Mouse (Mus musculus): ENCODE measurements around the gene Gnas. TPM values are rescaled to one million over a fixed set of nuclear protein-coding genes. Genes with fewer than 3 reads are reported as not detected.
A peak's percentile ranks its signal among the peaks of the same experiment; 100 is the strongest.

The Gnas gene
- polyA plus RNA-seq, 1 experiment from 2014 or later, result 1,252 TPM

DNA sequence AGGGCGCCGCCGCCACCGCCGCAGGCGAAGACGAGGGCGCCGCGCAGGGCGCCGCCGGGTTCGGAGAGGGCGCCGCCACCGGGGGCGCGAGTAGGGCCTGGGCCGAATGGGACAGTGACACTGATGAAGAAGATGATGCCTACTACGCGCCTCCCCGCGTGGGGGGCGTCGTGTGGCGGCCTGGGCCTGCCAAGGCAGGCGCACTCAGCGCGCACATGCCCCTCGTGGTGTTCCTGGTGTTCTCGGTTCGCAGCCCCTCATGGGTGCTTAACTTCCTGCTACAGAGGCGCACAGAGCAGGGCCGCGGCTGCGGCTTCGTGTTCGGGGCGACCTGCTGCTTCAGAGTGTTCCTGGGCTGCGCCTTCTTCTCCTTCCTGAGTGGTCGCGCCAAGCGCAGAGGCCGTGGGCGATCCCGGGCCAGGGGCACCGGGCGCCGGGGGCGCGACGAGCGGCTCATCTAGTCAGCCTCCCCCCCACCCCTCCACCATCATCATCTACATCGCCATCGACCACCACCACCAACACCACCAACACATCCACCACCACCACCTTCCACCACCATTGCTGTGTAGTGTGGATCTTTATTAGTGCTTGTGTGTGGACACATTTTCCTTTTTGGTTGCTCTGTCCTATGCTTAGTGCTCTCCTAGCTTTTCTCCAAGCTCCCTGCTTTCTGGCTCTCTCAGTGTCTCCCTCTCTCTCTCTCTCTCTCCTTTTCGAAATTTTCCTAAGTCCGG lies 45.0 kb downstream of the Gnas start:
- Histone ChIP-seq H3K9me3 (no peaks in the 10 kb centered on the region), H3K4me3 (peak overlapping the region; percentile 98), H3K4me1 (peaks cover 43% of the 10 kb centered on the region), H3K9ac (peak overlapping the region; percentile 100), H3K27ac (replicated peaks) (peak overlapping the region; percentile 100), H3K4me2 (peak overlapping the region; percentile 72), H3K27me3 (replicated peaks) (no peaks in the 10 kb centered on the region), H3K36me3 (peaks cover under 1% of the 10 kb centered on the region; the same call in 1 of the 2 replicates)
- 39% methylated on average over 58 of the region's 58 CpGs for WGBS
- ATAC-seq (ENCODE audit: extremely low read depth, insufficient number of reproducible peaks, low FRiP score, low TSS enrichment), result no peak

DNA sequence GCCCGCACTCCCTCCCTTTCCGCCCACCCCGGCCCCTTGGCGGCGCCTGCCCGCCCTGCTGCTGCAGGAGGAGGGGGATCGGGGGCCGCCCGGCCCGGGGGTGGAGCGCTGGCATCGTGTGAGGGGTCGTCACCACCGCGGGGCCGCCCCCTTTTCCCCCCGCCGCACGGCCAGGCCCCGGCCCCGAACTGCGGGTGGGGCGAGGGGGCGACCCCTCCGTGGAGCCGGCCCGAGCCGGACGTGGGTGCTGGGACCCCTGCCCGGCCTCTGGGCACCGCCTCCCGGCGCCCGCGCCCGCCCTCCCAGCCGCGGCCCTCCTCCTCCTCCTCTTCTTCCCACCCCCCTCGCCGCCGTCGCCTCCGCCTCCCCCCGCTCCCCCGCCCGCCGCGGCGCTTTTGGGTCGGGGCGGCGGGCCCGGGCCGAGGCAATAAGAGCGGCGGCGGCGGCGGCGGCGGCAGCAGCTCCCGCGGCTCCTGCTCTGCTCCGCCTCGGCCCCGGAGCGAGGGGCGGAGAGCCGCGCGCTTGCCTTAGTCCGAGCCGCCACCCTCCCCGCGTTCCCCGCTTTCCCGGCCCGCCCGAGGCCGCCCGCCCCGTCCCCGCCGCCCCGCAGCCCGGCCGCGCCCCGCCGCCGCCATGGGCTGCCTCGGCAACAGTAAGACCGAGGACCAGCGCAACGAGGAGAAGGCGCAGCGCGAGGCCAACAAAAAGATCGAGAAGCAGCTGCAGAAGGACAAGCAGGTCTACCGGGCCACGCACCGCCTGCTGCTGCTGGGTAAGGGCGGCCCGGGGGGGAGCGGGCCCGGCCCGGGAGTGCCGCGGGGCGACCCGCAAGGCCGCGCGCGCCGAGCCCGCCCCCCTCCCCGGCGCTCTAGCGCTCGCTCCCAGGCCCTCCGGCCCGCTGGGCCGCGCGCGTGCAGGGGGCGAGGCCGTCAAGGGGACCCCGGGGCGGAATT lies 45.8 kb downstream of the Gnas start:
- Histone ChIP-seq H3K36me3 (peaks cover 9% of the 10 kb centered on the region), H3K4me1 (peaks cover 52% of the 10 kb centered on the region), H3K9me3 (no peaks in the 10 kb centered on the region), H3K4me2 (peak overlapping the region; percentile 72), H3K4me3 (peak overlapping the region; percentile 98), H3K9ac (peak overlapping the region; percentile 100), H3K27me3 (replicated peaks) (no peaks in the 10 kb centered on the region), H3K27ac (replicated peaks) (peak overlapping the region; percentile 100)
- peak; percentile 69 for ATAC-seq (ENCODE audit: extremely low read depth, insufficient number of reproducible peaks, low FRiP score, low TSS enrichment)
- under 1% methylated on average over 97 of the region's 131 CpGs for WGBS

DNA sequence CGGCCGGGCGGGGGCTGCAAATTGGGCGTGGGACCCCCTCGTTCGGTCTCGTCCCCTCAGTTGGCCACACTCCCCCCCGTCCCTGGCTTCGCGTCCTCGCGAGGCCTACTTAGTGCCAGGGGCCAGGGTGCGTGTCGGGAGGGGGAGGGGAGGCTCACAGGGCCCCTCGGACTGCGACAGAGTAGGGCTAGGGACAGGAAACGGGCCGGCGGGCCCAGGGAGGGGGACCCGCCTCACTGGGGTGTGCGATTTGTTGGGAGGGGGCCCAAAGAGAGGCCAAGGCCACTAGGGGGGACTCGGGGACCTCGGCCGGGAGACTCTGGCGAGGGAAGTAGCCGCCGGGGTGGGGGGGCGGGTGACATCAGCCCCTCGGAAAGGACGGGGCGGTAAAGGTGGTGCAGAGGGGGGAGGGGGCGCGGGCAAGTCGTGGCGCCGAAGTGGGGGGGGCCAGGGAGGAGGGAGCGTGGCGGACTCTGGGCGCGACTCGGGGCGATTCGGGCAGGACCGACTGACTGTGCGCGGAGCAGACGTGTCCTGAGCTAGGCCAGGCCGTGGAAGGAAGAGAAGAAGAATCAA lies 46.6 kb downstream of the Gnas start:
- H3K4me3 ChIP-seq, result peak overlapping the region; percentile 98
- WGBS, result under 1% methylated on average over 48 of the region's 48 CpGs
- H3K27me3 ChIP-seq (replicated peaks), result no peaks in the 10 kb centered on the region
- H3K9me3 ChIP-seq, result no peaks in the 10 kb centered on the region
- peaks cover 12% of the 10 kb centered on the region for H3K36me3 ChIP-seq
- H3K4me1 ChIP-seq, result peaks cover 59% of the 10 kb centered on the region
- peak overlapping the region; percentile 100 for H3K9ac ChIP-seq
- H3K4me2 ChIP-seq, result peak overlapping the region; percentile 72
- peak overlapping the region; percentile 100 for H3K27ac ChIP-seq (replicated peaks)
- ATAC-seq (ENCODE audit: extremely low read depth, insufficient number of reproducible peaks, low FRiP score, low TSS enrichment), result peak; percentile 37

DNA sequence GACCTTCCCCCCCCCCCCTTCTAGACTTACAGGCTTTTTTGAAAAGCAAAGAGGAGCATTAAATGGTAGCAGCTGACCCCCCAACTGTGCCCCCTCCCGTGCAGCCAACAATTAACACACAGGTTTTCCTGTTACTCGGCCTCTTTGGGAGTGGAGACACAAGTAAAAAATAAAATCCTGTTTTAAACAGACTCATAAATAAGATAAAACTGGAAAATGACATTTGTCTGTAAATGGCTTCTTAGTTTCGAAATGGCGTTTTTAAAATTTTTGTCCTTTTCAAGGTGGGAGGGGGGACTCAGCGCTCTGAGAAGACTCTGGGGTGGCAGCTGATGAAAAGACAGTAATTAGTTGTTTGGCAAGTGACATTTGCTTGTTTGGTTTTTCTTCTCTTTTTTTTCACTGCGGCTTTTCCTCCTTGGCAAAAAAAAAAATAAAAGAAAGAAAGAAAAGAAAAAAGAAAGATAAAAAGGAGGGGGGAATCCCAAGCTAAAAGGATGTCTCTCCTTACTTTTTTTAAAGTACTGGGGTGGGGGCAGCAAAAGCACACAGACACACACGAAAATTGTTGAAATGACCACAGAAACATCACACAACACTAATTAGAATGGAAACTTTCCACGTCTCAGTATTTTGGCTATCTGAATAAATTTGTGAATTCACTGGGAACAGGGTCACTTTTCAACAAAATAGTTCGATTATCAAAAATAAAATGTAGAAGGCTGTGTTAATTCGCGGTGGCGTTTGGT lies 47.3 kb downstream of the Gnas start:
- Histone ChIP-seq H3K27me3 (replicated peaks) (no peaks in the 10 kb centered on the region), H3K4me2 (peak overlapping the region; percentile 72), H3K9ac (peak overlapping the region; percentile 100), H3K9me3 (no peaks in the 10 kb centered on the region), H3K27ac (replicated peaks) (peak overlapping the region; percentile 100), H3K4me3 (peak overlapping the region; percentile 98), H3K4me1 (peaks cover 64% of the 10 kb centered on the region), H3K36me3 (peaks cover 15% of the 10 kb centered on the region)
- ATAC-seq (ENCODE audit: extremely low read depth, insufficient number of reproducible peaks, low FRiP score, low TSS enrichment), result no peak
- 21% methylated on average over 12 of the region's 12 CpGs for WGBS

DNA sequence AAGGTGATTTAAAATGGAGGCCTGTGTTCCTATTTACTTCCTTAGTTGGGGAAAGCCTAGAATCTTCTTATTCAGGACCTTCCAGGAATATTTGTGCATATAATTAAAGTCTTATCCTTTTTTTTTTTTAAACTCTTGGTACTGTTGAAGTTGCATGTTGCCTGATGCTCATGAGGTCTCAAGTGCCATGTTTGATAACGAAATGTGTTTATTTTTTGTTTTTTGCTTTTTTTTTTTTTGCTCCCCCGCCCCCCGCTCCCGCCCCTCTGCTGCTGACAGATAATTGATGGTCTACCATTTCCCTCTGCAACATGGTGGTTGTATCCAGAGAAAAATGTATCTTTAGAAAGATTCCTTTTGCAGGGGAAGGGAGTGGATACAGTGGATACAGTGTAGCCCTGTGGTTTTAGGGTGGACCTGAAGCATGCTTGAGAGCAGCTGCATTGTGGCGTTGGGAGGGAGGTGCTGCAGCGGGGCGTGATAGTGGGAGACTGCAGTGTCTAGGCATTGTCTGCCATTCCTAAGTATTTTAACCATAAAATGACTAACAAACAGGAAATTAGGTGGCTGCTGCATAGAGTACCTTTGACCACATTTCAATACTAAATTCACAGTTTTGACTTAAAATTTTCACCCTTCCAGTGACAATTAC lies 49.2 kb downstream of the Gnas start:
- Histone ChIP-seq H3K4me3 (peak overlapping the region; percentile 98), H3K4me1 (peaks cover 78% of the 10 kb centered on the region)

DNA sequence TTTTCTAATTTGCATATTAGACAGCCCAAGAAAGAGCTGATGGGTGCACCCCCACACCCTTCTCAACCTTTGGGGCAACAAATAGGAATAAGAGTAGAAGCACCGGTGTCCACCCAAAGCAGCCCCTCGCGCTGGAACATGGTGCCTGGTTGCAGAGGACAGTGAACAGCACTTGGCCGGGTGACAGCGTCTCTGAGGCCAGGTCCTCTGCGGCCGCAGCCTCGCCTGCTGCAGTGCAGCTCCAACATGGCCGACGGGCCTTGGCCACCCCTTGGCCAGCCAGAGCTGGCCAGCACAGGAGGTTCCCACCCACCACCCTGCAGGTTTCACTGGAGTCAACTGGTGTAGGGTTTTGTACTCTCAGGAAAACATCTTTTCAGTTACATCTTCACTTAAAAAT lies 50.3 kb downstream of the Gnas start:
- Histone ChIP-seq H3K9me3 (no peaks in the 10 kb centered on the region), H3K36me3 (peaks cover 20% of the 10 kb centered on the region), H3K9ac (peak overlapping the region; percentile 100), H3K27me3 (replicated peaks) (no peaks in the 10 kb centered on the region), H3K27ac (replicated peaks) (peak overlapping the region; percentile 36), H3K4me3 (peak overlapping the region; percentile 98; the same call in 1 of the 2 replicates), H3K4me1 (peaks cover 80% of the 10 kb centered on the region), H3K4me2 (peak overlapping the region; percentile 72)
- no peak for ATAC-seq (ENCODE audit: extremely low read depth, insufficient number of reproducible peaks, low FRiP score, low TSS enrichment)
- 64% methylated on average over 10 of the region's 10 CpGs for WGBS

More for the DNA sequence above, 49.2 kb downstream of the Gnas start:
- peak overlapping the region; percentile 72 for H3K4me2 ChIP-seq
- ATAC-seq (ENCODE audit: extremely low read depth, insufficient number of reproducible peaks, low FRiP score, low TSS enrichment), result no peak
- peak overlapping the region; percentile 100 for H3K9ac ChIP-seq
- peaks cover 20% of the 10 kb centered on the region for H3K36me3 ChIP-seq
- no peaks in the 10 kb centered on the region for H3K27me3 ChIP-seq (replicated peaks)
- 0 out of 2 replicates have a peak overlapping the region, but pooled peaks have one; percentile 28 for H3K27ac ChIP-seq (replicated peaks)
- WGBS, result 34% methylated on average over 7 of the region's 7 CpGs
- no peaks in the 10 kb centered on the region for H3K9me3 ChIP-seq

DNA sequence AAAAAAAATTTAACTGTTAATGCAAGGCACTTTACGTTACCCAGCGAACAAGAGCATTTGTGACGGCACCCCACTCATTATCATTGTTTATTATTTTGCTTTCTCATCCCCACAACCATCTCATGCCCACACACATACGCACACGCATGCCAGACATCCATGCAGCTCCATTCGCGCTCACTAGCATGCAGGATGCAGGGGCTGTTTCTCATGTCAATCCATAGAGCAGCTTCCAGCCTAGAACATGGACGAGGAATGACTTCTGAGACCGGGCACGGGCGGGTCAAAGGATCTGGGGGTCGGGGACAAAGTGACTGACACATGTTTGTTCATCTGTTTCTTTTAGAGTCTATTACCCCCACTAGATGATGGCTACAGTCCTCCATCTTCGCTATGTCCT lies 53.2 kb downstream of the Gnas start:
- Histone ChIP-seq H3K9ac (peak overlapping the region; percentile 52), H3K4me1 (peaks cover 100% of the 10 kb centered on the region), H3K4me3 (no peak overlapping the region), H3K4me2 (no peak overlapping the region), H3K36me3 (peaks cover 43% of the 10 kb centered on the region), H3K27ac (replicated peaks) (no peak overlapping the region), H3K9me3 (no peaks in the 10 kb centered on the region), H3K27me3 (replicated peaks) (no peaks in the 10 kb centered on the region)
- WGBS, result 84% methylated on average over 13 of the region's 13 CpGs
- no peak for ATAC-seq (ENCODE audit: extremely low read depth, insufficient number of reproducible peaks, low FRiP score, low TSS enrichment)

DNA sequence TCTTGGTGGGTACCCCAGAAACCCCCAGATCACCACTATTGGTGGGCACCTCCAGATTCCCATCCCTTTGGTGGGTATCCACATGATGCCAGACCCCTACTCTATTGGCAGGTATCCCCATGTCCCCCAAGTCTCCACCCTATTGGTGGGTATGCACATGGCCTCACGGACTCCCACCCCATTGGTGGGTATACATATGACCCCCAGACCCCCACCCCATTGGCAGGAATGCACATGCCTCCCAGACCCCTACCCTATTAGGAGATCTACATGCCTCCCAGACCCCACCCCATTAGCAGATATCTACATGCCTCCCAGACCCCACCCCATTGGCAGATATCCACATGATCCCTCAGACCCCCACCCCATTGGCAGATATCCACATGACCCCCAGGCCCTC lies 55.6 kb downstream of the Gnas start:
- no peak overlapping the region for H3K4me3 ChIP-seq
- 0 out of 2 replicates have a peak, but pooled peaks have one; percentile 7 for ATAC-seq (ENCODE audit: extremely low read depth, insufficient number of reproducible peaks, low FRiP score, low TSS enrichment)
- WGBS, result 100% methylated on average over 1 of the region's 1 CpGs
- H3K9ac ChIP-seq, result no peak overlapping the region
- H3K36me3 ChIP-seq, result peaks cover 58% of the 10 kb centered on the region
- H3K27ac ChIP-seq (replicated peaks), result no peak overlapping the region
- no peaks in the 10 kb centered on the region for H3K9me3 ChIP-seq
- no peak overlapping the region for H3K4me2 ChIP-seq
- no peaks in the 10 kb centered on the region for H3K27me3 ChIP-seq (replicated peaks)
- H3K4me1 ChIP-seq, result peaks cover 100% of the 10 kb centered on the region

DNA sequence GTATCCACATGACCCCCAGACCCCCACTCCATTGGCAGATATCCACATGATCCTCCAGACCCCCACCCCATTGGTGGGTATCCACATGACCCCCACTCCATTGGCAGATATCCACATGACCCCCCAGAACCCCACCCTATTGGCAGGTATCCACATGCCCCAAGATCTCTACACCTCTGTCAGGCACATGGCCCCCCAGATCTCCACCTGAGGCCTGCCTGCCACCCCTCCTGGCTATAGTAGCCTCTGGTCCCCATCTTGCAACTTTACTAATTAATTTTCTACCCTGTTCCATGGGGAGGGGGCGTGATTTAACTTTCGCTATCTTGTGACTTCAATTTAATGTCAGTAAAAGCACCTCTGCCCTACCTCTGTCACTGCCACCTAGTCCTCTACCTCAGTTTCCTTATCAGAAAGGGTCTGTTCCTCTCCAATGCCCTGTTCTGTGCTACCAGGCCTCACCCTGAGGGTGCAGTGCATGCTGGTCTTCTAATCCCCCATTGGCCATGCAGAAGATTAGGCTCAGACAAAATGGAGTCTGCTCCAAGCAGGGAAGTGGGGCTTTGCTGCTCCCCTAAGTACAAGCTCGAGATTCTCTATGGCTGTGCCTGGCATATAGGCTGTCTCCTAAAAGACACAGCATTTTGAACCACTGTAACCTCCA lies 56.2 kb downstream of the Gnas start:
- no peak overlapping the region for H3K4me2 ChIP-seq
- no peaks in the 10 kb centered on the region for H3K27me3 ChIP-seq (replicated peaks)
- H3K4me3 ChIP-seq, result no peak overlapping the region
- no peak for ATAC-seq (ENCODE audit: extremely low read depth, insufficient number of reproducible peaks, low FRiP score, low TSS enrichment)
- H3K9me3 ChIP-seq, result no peaks in the 10 kb centered on the region
- 0 out of 2 replicates have a peak overlapping the region, but pooled peaks have one; percentile 5 for H3K27ac ChIP-seq (replicated peaks)
- no peak overlapping the region for H3K9ac ChIP-seq
- 87% methylated on average over 3 of the region's 3 CpGs for WGBS
- peaks cover 61% of the 10 kb centered on the region for H3K36me3 ChIP-seq
- H3K4me1 ChIP-seq, result peaks cover 100% of the 10 kb centered on the region

Data from heart, embryonic 13.5 days (tissue).